Mouse (Mus musculus) NIH3T3 (cell line): Measurements from ENCODE around the gene Snf8.
A peak's percentile ranks its signal among the peaks of the same experiment; 100 is the strongest.

Experiments
- DNase-seq: peaks from one replicate; pipeline ENCODE4 v3.0.0-alpha.2; 2012; ENCODE audit warnings: low read depth

Snf8 gene

DNA sequence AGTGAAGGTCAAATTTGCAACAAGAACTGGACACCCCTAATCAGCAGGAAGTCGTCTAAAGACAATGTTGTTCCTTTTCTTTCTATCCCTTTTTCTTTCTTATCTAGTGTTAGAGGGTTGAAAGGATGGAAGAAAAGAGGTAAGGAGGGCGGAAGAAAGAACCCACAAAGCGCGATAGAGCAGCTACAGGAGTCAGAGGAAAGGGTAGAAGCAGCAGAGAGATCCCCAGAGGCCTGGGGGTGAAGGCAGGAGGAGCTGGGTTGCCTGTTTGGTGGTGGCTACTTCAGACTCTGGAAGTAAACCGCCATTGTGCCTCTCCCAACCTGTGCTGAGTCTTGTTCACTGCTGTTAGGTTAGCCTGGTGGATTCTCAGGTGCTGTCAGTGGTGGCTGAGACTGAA lies 6.6 kb upstream of the Snf8 start:
- DNase-seq = no peak

DNA sequence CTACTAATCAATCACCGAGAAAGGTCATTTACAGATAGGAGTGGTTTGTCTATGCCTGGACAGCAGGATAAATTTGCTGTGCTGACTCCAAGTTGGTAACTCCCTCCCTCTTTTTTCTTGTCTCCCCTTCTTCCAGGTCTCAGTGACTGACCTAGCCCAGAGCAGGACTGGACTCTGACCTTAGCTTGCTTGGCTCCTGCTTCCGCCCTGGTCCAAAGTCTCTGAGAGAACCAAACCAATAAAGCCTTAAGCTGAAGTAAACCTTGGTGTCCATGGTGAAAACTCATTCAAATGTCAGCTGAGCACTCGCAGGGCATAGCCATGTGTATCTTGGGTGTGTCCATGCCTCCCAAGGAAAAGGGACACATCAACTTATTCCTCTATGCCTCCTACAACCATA lies 4.1 kb upstream of the Snf8 start:
- no peak for DNase-seq

DNA sequence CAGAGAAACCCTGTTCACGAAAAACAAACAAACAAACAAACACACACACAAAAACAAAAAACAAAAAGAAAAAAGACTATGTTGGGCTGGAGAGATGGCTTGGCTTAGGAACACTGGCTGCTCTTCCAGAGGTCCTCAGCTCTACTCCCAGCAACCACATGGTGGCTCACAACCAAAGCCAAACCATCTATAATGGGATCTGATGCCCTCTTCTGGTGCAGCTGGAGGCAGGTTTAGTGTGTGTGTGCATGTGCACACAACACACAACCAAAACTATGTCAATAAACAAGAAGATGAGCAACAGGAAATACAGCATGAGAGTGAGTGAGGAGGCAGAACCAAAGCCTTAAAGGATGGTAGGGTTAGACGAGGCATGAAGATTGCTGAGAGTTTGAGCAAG lies 3.0 kb upstream of the Snf8 start:
- peak; percentile 24 for DNase-seq

GRCm38 (mm10) chr11:96033264-96033663 lies 1.4 kb upstream of the Snf8 start:
- peak; percentile 70 for DNase-seq

GRCm38 (mm10) chr11:96034116-96034515 lies 569 bp upstream of the Snf8 start:
- DNase-seq = peak; percentile 77

DNA sequence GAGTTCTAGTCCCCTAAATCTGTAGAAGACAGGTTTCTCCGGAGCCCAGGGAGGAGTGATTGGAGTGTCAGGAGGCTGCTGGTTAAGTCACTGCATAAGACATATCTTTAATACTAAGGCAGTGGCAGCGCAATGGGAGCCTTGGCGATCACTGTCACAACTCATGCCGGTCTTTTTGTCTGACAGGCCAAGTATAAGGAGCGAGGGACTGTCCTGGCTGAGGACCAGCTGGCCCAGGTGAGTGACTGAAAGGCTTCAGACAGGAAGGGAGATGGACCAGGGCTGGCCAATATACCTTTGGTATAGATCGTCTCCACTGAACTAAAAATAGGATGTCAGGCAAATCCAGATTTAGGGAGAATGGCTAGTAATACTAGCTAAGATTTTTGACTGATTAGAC lies 448 bp downstream of the Snf8 start:
- no peak for DNase-seq

DNA sequence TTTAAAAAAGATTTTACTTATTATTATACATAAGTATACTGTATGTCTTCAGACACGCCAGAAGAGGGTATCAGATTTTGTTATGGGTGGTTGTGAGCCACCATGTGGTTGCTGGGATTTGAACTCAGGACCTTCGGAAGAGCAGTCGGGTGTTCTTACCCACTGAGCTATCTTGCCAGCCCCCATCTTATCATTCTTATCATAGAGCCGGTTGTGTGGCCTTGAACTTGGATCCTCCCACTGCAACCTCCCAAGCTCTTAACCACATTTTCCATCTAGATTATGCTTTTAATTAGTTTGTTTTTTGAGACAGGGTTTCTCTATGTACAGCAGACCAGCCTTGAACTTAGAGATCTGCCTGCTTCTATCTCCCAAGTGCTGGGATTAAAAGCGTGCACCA lies 2.8 kb downstream of the Snf8 start:
- DNase-seq = no peak

DNA sequence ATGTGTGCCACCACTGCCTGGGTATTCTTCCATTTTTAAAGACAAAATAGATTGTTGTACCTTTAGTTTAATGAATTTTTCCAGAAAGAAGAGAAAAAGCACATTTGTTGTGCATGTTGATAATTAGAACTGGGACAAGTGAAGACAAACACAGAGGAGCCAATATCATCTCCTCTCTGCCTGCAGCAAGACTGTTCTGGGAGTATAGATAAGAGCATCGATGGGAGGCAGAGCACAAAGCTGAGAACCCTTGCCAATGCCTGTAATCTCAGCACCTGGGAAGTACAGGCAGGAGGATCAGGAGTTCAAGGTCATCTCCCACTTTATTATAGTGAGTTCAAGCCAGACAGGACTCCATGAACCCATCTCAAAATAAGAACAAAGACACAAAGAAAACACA lies 3.9 kb downstream of the Snf8 start:
- DNase-seq = no peak

DNA sequence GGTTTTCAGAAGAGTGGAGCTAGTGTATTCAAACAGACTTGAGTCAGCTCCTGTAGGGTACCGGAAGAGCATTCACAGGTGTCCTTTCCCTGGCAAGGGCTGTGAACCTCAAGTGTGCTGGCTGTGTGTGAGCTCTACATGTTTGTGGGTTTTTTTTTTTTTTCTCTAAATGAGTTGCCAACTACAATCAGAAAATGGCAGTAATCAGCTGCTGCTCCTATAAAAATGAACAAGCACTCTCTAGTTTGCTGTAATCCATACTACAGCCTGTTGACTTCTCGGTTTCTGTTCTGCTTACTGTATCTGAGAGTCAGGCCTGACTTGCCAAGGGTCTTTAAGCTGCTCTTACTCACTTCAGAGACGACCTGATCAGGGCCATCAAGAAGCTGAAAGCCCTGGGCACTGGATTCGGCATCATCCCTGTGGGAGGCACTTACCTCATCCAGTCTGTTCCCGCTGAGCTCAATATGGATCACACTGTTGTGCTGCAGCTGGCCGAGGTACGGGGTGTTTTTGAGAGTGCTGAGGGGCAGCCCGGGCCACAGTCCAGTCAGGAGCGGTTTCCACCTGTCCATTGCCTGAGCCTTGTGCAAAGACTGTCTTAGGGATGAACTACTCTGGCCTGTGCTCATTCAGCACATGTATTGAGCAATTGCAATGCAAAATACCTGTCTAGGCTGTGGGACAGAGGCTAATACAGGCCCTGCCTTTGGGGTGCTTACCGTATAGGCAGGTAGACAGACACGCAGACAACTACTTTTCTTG lies 10.3 kb downstream of the Snf8 start:
- no peak for DNase-seq

- DNase-seq = no peak
Measured at GRCm38 (mm10) chr11:96046028-96046427, 11.3 kb downstream of the Snf8 start.

DNA sequence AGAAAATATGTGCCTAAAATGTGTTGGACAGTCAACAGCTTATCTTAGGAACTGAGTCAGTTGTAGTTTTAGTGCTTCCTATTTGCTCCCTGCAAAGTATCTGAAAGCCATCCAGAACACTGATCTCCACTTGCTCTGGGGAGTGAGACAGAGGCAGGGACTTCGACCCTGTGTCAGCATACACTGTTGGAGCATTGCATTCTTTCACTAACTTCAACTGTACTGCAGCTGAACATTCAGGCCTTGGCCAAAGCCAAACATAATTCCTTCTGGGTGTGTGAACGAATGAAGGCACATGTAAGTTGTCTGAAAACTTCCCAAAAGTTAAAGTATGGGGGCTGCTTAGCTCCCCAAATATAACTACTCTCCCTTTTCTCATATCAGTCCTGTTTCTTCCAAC lies 12.1 kb downstream of the Snf8 start:
- no peak for DNase-seq

DNA sequence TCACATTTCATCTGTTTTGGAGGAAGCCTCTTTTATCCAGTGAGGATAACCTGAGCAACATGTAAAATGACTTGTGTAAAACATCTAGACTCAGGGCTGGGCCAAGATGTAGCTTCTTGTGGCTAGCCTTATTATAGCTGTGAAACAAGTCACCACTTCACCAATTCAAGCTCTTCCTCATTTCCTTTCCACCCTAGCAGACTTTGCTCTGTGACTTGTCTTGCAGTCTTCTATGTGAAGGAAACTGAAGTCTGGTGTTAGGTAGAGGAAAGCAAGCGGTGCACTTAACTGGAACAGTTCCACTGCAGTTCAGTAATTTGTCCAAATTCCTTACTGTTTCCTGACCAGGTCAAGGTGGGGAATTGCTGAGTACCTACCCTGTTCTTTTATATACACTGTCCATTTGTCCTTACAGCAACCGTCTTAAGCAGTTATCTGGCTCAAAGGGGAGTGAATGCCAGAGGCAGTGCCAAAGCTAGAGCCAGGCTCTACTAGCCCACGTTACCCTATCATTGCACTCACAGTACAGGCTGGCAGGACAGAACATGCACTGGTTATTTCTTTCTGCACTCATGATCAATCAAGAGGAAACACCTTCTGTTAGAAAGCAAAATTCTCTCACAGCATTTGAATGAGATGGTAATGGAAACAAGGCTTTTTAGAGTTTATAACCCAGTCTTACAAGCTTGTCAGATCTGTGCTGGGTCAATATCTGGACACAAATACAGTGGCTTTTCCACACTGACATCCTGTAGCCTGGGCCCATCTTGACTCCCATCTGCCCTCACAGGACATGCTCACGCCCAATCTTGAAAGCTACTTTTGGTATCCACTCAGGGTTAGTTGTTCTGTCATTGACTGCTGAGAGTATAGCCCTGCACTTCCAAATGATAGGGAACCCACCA lies 13.0 kb downstream of the Snf8 start:
- no peak for DNase-seq

GRCm38 (mm10) chr11:96049939-96050338 lies 15.3 kb downstream of the Snf8 start:
- DNase-seq = no peak

GRCm38 (mm10) chr11:96050854-96051253 lies 16.2 kb downstream of the Snf8 start:
- peak; percentile 31 for DNase-seq

- DNase-seq = no peak
Measured at GRCm38 (mm10) chr11:96058309-96058708, 23.6 kb downstream of the Snf8 start.

DNA sequence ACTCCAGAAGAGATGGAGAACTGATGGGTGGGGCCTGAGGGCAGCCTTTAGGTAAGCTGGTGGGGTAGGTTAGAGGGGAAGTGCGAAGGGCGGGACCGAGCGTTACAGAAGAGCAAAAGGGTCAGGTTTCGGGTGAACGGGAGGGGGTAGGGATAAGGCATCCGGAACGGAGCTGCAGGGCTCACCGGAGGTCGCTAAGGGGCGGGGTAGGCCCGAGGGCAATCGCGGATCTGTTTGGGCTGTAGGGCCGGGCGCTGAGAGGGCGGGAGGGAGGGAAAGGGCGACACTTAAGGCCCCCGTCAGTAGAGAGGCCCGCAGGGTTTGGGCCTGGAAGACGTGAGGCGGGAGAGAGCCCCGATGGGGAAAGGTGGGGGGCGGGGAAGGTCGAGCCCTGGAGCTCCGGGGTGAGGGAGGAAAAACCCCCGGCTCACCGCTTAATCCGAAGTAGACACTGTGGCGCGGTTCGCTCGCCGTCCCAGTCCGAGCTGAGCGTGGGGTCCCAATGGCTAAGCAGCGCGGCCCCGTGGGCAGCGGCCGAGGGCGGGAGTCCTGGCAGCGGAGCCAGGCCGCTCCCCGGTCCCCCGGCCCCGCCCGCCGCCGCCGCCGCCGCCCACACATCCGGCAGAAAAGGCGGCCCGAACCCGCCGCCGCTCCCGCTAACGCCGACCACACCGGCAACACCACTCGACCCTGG lies 30.0 kb downstream of the Snf8 start:
- DNase-seq = peak; percentile 39

DNA sequence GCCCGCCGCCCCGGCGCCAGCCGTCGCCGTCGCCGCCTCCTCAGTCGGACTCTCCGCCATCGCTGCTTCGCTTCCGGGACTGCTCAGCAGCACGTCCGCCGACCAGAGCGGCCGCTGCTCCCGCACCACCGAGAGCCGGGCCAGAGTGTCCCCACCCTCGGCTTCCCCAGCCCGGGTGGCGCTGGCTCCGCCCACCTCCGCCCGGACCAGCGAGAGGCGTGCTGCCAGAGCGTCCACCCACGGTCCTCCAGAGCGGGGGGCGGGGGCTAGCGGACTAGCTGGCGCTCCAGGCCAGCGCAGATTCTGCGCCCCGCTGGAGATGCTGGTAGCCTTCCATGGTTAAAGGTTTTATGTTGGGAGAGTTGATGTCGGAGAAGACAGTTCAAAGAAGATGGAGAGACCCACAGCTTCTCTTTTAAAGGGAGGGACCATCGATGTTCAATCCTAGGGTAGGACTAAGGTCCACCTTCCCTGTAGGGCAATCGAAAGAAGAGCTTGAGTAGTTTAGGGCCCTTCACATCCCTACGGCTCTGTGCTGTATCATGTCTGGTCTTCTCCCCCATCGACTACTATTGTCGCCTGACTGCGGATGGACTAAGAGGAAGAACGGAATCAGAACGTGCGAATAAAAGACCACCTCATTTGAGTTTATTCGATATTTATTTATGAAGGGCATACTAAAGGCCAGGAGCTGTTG lies 30.7 kb downstream of the Snf8 start, which contains the start of gene Ube2z:
TSS of gene Ube2z (minus strand) at position 174 of the 697 bp plus-strand sequence.
- peak; percentile 99 for DNase-seq

- no peak for DNase-seq
Measured at GRCm38 (mm10) chr11:96068231-96068630, 33.5 kb downstream of the Snf8 start.

DNA sequence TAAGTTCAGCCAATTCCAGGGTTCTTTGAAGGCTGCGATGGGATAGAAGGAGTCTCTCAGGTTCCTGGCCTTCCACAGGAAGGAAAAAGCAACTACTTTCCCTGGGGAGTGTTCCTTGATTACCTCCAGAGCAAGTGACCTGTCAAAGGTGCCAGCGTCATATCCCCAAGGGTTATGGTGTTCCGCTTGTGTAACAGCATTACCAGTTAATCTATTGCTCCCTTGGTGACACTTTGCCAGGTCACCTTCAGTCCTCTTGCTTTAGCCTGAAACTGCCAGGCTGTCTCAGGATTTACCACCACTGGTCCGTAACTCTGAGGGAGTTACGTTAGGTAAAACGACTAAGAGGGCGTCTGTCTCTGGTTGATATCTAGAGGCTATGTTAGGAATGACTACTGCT lies 35.7 kb downstream of the Snf8 start:
- DNase-seq = no peak

DNA sequence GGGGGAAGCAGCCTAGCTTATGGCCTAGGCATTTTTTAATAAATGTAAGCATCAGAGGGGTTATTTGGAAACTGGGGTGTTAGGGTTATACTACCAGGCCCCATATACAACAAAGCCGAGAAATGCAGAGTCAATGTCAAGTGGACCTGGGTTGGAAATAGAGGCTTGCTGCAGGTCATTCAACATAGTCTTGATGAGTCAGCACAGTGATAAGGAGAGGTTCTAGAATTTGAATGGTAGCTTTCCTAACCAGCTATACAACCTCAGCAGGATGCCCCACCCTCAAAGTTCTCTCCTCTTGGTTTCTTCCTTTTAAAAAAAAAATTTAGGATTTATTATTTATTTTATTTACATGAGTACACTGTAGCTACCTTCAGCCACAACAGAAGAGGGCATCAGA lies 36.3 kb downstream of the Snf8 start:
- DNase-seq = no peak

GRCm38 (mm10) chr11:96073295-96073993 lies 38.8 kb downstream of the Snf8 start:
- DNase-seq = no peak
